9 mouse cellular contexts compared by ENCODE assay signal in genomic region chr2:60552177-60552901, GRCm38 (mm10). TPM values are rescaled to one million over a fixed set of nuclear protein-coding genes. Genes with fewer than 3 reads are reported as not detected.
DNase-seq lines count a peak whose midpoint lies in the region; ATAC-seq and TF ChIP-seq lines count a peak whose summit lies in the region.
"Had no signal": no experiment of that assay in that cellular context is flagged by ENCODE, and none has a peak within 500 bp of the region (broad histone marks: within the 10 kb centered on the region; RNA-seq: fewer than 3 reads in every experiment).

No protein-coding gene starts in this region.

- no peaks in the 10 kb centered on the region for H3K36me3 ChIP-seq in heart, embryonic 10.5 days
- H3K36me3 ChIP-seq in ES-Bruce4 (ENCODE audit: control insufficient read depth, insufficient read depth, low read length, poor library complexity, severe bottlenecking): no peaks in the 10 kb centered on the region
- no peaks in the 10 kb centered on the region for H3K36me3 ChIP-seq in heart, embryonic 16.5 days (ENCODE audit: control insufficient read depth, insufficient read depth)
- no peaks in the 10 kb centered on the region for H3K36me3 ChIP-seq in liver, embryonic 16.5 days (ENCODE audit: control insufficient read depth, insufficient read depth)

- no peak for TF ChIP-seq POLR2A in ES-Bruce4 (IDR thresholded peaks at IDR 0.05; ENCODE audit: insufficient read depth, low read length)

- no peaks in the 10 kb centered on the region for H3K27me3 ChIP-seq in heart, embryonic 10.5 days (ENCODE audit: insufficient read depth, poor library complexity, severe bottlenecking)
- no peaks in the 10 kb centered on the region for H3K27me3 ChIP-seq in ES-Bruce4 (ENCODE audit: control insufficient read depth, insufficient read depth, low read length, poor library complexity, severe bottlenecking)
- H3K27me3 ChIP-seq in heart, embryonic 16.5 days (ENCODE audit: control insufficient read depth, insufficient read depth, low read length): no peaks in the 10 kb centered on the region
- no peaks in the 10 kb centered on the region for H3K27me3 ChIP-seq in liver, embryonic 16.5 days (ENCODE audit: control insufficient read depth, insufficient read depth, low read depth, low read length)
- H3K27me3 ChIP-seq: CH12.LX had no signal

- peak overlapping the region; percentile 80 for H3K27ac ChIP-seq in heart, embryonic 10.5 days
- no peak overlapping the region for H3K27ac ChIP-seq in ES-Bruce4 (ENCODE audit: insufficient read depth, low read length)
- no peak overlapping the region for H3K27ac ChIP-seq in heart, embryonic 16.5 days (ENCODE audit: low read length)
- no peak overlapping the region for H3K27ac ChIP-seq in liver, embryonic 16.5 days (ENCODE audit: low read length)

- peaks cover 22% of the 10 kb centered on the region for H3K4me1 ChIP-seq in heart, embryonic 10.5 days
- no peaks in the 10 kb centered on the region for H3K4me1 ChIP-seq in ES-Bruce4 (ENCODE audit: control insufficient read depth, insufficient read depth, low read length)
- peaks cover 16% of the 10 kb centered on the region for H3K4me1 ChIP-seq in heart, embryonic 16.5 days (ENCODE audit: control insufficient read depth, insufficient read depth, low read length)
- no peaks in the 10 kb centered on the region; the same call in 1 of the 2 replicates for H3K4me1 ChIP-seq in liver, embryonic 16.5 days (ENCODE audit: control insufficient read depth, low read depth, low read length)

- no peak overlapping the region for H3K9ac ChIP-seq in ES-Bruce4 (ENCODE audit: low read depth, poor library complexity, severe bottlenecking)
- peak overlapping the region; percentile 57; the same call in 1 of the 2 replicates for H3K9ac ChIP-seq in heart, embryonic 16.5 days (ENCODE audit: low read length)
- H3K9ac ChIP-seq in liver, embryonic 16.5 days (ENCODE audit: low read depth, low read length): no peak overlapping the region; the same call in 1 of the 2 replicates

- peak; percentile 72 for DNase-seq in heart, embryonic 10.5 days (ENCODE audit: low spot score)
- no peak for DNase-seq in heart, adult 11 months
- no peak for DNase-seq in adrenal gland, adult (ENCODE audit: inconsistent age in 2 of 2, low spot score in 1 of 2)
- no peak for DNase-seq in adrenal gland, adult 2 months
- no peak for DNase-seq in layer of hippocampus, adult 9-10 months (ENCODE audit: low spot score)

- TF ChIP-seq EP300 in ES-Bruce4 (IDR thresholded peaks at IDR 0.05; ENCODE audit: insufficient read depth, low read depth, low read length): no peak

- WGBS in heart, embryonic 10.5 days: 23% methylated on average over 21 of the region's 21 CpGs
- 31% methylated on average over 21 of the region's 21 CpGs for WGBS in heart, embryonic 16.5 days
- WGBS in liver, embryonic 16.5 days (ENCODE audit: insufficient replicate concordance): 40% methylated on average over 21 of the region's 21 CpGs

- H3K9me3 ChIP-seq in heart, embryonic 10.5 days: no peaks in the 10 kb centered on the region
- no peaks in the 10 kb centered on the region for H3K9me3 ChIP-seq in ES-Bruce4 (replicated peaks; ENCODE audit: control insufficient read depth, insufficient read depth, low read length, poor library complexity, severe bottlenecking)
- no peaks in the 10 kb centered on the region for H3K9me3 ChIP-seq in heart, embryonic 16.5 days (replicated peaks; ENCODE audit: control insufficient read depth, low read length)
- H3K9me3 ChIP-seq in liver, embryonic 16.5 days (replicated peaks; ENCODE audit: control insufficient read depth, low read length): no peaks in the 10 kb centered on the region

- no peak for TF ChIP-seq CTCF in ES-Bruce4 (IDR thresholded peaks at IDR 0.05; ENCODE audit: low read depth, low read length)

- peak overlapping the region; percentile 85 for H3K4me2 ChIP-seq in heart, embryonic 16.5 days (ENCODE audit: low read depth, low read length)
- peak overlapping the region; percentile 52 for H3K4me2 ChIP-seq in liver, embryonic 16.5 days (ENCODE audit: low read depth, low read length)

- ATAC-seq in heart, embryonic 16.5 days (replicated peaks; ENCODE audit: extremely low read depth, insufficient read depth, low FRiP score): no peak
- no peak for ATAC-seq in liver, embryonic 16.5 days (ENCODE audit: low read depth)

- H3K4me3 ChIP-seq in heart, embryonic 10.5 days: peak overlapping the region; percentile 70
- H3K4me3 ChIP-seq in ES-Bruce4 (ENCODE audit: low read depth, low read length): peak overlapping the region; percentile 30; the same call in 1 of the 2 replicates
- peak overlapping the region; percentile 49 for H3K4me3 ChIP-seq in heart, embryonic 16.5 days (ENCODE audit: low read length)
- peak overlapping the region; percentile 51 for H3K4me3 ChIP-seq in liver, embryonic 16.5 days (ENCODE audit: low read depth, low read length)

RNA-seq across cellular contexts. Expression of gene Pla2r1, which starts 0.8 kb away (rescaled TPM):
- 3.5 and 4.1 TPM in 2 replicates for polyA plus RNA-seq in heart, embryonic 10.5 days (2016; fragmentation: Nextera tagmentation; extraction: Ambion mirVana)
- polyA plus RNA-seq in ES-Bruce4 (2011; ENCODE audit: insufficient read depth, insufficient read length, low read depth, missing spikeins): 0.61 and 0.84 TPM in 2 replicates
- polyA plus RNA-seq in heart, embryonic 16.5 days (2015; fragmentation: Nextera tagmentation; extraction: Ambion mirVana): 1.5 and 1.8 TPM in 2 replicates
- 0.27 and 0.53 TPM in 2 replicates for polyA plus RNA-seq in liver, embryonic 16.5 days (2015; fragmentation: Nextera tagmentation; extraction: Ambion mirVana)
- 1 to 10 TPM; 3.3 to 4.7 TPM for total RNA-seq in adrenal gland, adult 2 months (2021)
- 0.80 and 1.2 TPM in 2 replicates for polyA plus RNA-seq in adrenal gland, adult 2 months (2012; rRNA removed)
- total RNA-seq: CH12.LX had no signal
